Mouse (Mus musculus) brain, embryonic 14.5 days (tissue): ENCODE results near the gene Nmnat1.

Source experiments
- CTCF ChIP-seq: fragments of 200-500 bp; IDR thresholded peaks from 2 replicates; pipeline ENCODE4 v1.5.1; 2012; ENCODE audit warnings: inconsistent platforms, mild to moderate bottlenecking, moderate library complexity, borderline replicate concordance; ENCODE audit not compliant: insufficient read depth, insufficient read length; ENCODE audit errors: extremely low read depth
- POLR2A ChIP-seq: fragments of 200-500 bp; IDR thresholded peaks from 2 replicates; pipeline ENCODE4 v1.6.1; 2012; ENCODE audit warnings: mild to moderate bottlenecking, inconsistent platforms, borderline replicate concordance; ENCODE audit not compliant: poor library complexity, insufficient read depth, insufficient read length, severe bottlenecking; ENCODE audit errors: extremely low read depth

DNA sequence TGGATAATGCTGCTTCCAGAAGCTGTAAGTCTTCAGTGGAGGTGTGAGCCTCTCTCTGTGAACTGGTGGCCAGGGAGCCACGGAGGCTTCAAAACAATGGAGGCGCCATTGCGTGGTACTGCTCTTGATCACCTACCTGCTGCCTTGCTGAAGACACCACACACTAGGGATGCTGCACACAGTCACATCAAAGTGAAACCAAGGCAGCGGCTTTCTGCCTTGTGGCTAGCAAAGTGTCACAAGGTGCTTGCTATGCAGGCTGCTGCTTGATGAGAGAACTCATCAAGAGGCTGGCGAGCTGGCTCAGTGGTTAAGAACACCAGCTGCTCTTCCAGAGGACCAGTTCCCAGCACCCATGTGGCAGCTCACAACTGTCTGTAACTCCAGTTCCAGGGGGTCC lies 30.7 kb upstream of the Nmnat1 start:
- TF ChIP-seq POLR2A (no peak), CTCF (no peak)
